Mouse (Mus musculus) spleen, adult 10 weeks (tissue): ENCODE results near the gene Tmem104. TPM values are rescaled to one million over a fixed set of nuclear protein-coding genes. Genes with fewer than 3 reads are reported as not detected.

Experiments
- polyA plus RNA-seq: library from polyadenylated mRNA; stranded (reverse); fragments of 350-450 nt; fragmentation: Illumina TruSeq; extraction: RNeasy Lipid Tissue Mini Kit (QIAGEN cat#74804); gene quantifications from one replicate; pipeline ENCODE4 v1.2.3, GENCODE M21; 2015; ENCODE audit warnings: low replicate concordance; ENCODE audit not compliant: insufficient read depth

The Tmem104 gene
- 2.9 TPM for polyA plus RNA-seq

GRCm38 (mm10) chr11:115187224-115187639 lies at the start of gene Tmem104:
Gene Tmem104, plus strand, starts transcription at chr11:115187487.

GRCm38 (mm10) chr11:115162832-115163480 lies 24.3 kb upstream of the Tmem104 start, which contains the start of gene Slc9a3r1:
Gene Slc9a3r1, plus strand, starts transcription at chr11:115163341.

GRCm38 (mm10) chr11:115187693-115188092 lies 406 bp downstream of the Tmem104 start, which contains the start of gene Nat9:
Gene Nat9, minus strand, starts transcription at chr11:115187859.

GRCm38 (mm10) chr11:115267061-115267883 lies 80.0 kb downstream of the Tmem104 start, which contains the start of gene Grin2c:
Gene Grin2c, minus strand, starts transcription at chr11:115267243.

GRCm38 (mm10) chr11:115276780-115277603 lies 89.7 kb downstream of the Tmem104 start, which contains the start of gene Fdxr:
Gene Fdxr, minus strand, starts transcription at chr11:115277050.

Other genes starting within 250 kb of the Tmem104 start
- gene Cd300c, start 218.3 kb upstream of the Tmem104 start, polyA plus RNA-seq = 7.7 TPM
- gene Cd300ld, start 197.6 kb upstream of the Tmem104 start, polyA plus RNA-seq = 12.6 TPM
- 52.5 TPM for gene Cd300c2, start 185.6 kb upstream of the Tmem104 start, polyA plus RNA-seq
- not detected for gene Cd300ld2, start 171.3 kb upstream of the Tmem104 start, polyA plus RNA-seq
- 0.65 TPM for gene Cd300ld4, start 160.5 kb upstream of the Tmem104 start, polyA plus RNA-seq
- not detected for gene Cd300ld5, start 149.7 kb upstream of the Tmem104 start, polyA plus RNA-seq
- 11.1 TPM for gene Cd300ld3, start 139.1 kb upstream of the Tmem104 start, polyA plus RNA-seq
- 20.9 TPM for gene Cd300e, start 125.3 kb upstream of the Tmem104 start, polyA plus RNA-seq
- gene Rab37, start 96.1 kb upstream of the Tmem104 start, polyA plus RNA-seq = 23.0 TPM
- gene Cd300lf, start 53.5 kb upstream of the Tmem104 start, polyA plus RNA-seq = 35.4 TPM
- gene Slc9a3r1, start 24.1 kb upstream of the Tmem104 start, polyA plus RNA-seq = 51.1 TPM
- 16.0 TPM for gene Nat9, start 372 bp downstream of the Tmem104 start, polyA plus RNA-seq
- gene Grin2c, start 79.8 kb downstream of the Tmem104 start, polyA plus RNA-seq = 1.3 TPM
- gene Fdxr, start 89.6 kb downstream of the Tmem104 start, polyA plus RNA-seq = 13.0 TPM
- 1.5 TPM for gene Fads6, start 110.2 kb downstream of the Tmem104 start, polyA plus RNA-seq
- gene Otop2, start 119.7 kb downstream of the Tmem104 start, polyA plus RNA-seq = not detected
- 1.3 TPM for gene Ush1g, start 134.6 kb downstream of the Tmem104 start, polyA plus RNA-seq
- not detected for gene Otop3, start 147.2 kb downstream of the Tmem104 start, polyA plus RNA-seq
- 6.4 TPM for gene Hid1, start 180.3 kb downstream of the Tmem104 start, polyA plus RNA-seq
- gene Cdr2l, start 194.4 kb downstream of the Tmem104 start, polyA plus RNA-seq = 3.0 TPM
- gene Mrpl58, start 216.3 kb downstream of the Tmem104 start, polyA plus RNA-seq = 64.5 TPM
- gene Atp5h, start 232.5 kb downstream of the Tmem104 start, polyA plus RNA-seq = 558 TPM
- 34.0 TPM for gene Kctd2, start 232.6 kb downstream of the Tmem104 start, polyA plus RNA-seq